Mouse (Mus musculus) urinary bladder, postnatal 14 days (tissue): Measurements from ENCODE around the gene Emg1.
"Not testable (repeated sequence)": the region's sequence is repeated elsewhere in the genome, so short reads cannot be mapped to it uniquely, and the experiment has no call there.

Source experiments
- DNase-seq: peaks from one replicate; pipeline ENCODE4 v3.0.0; 2021; ENCODE audit warnings: low spot score

Gene Emg1

GRCm38 (mm10) chr6:124682291-124682690 is 29.7 kb downstream of the Emg1 start:
- not testable (repeated sequence) for DNase-seq

GRCm38 (mm10) chr6:124679486-124679885 is 32.5 kb downstream of the Emg1 start:
- DNase-seq = no peak

- no peak for DNase-seq
Observed at GRCm38 (mm10) chr6:124678769-124679168, 33.2 kb downstream of the Emg1 start.

GRCm38 (mm10) chr6:124676171-124676570 is 35.8 kb downstream of the Emg1 start:
- DNase-seq = no peak

- DNase-seq = no peak
Observed at GRCm38 (mm10) chr6:124674591-124674990, 37.4 kb downstream of the Emg1 start.

GRCm38 (mm10) chr6:124673619-124674018 is 38.4 kb downstream of the Emg1 start:
- DNase-seq = no peak

GRCm38 (mm10) chr6:124672100-124672499 is 39.9 kb downstream of the Emg1 start:
- DNase-seq = no peak

GRCm38 (mm10) chr6:124670281-124670900 is 41.6 kb downstream of the Emg1 start:
- DNase-seq = no peak

- DNase-seq = no peak
Observed at GRCm38 (mm10) chr6:124669234-124669859, 42.6 kb downstream of the Emg1 start.

- DNase-seq = no peak
Observed at GRCm38 (mm10) chr6:124665011-124665410, 47.0 kb downstream of the Emg1 start.

GRCm38 (mm10) chr6:124664256-124664655 is 47.7 kb downstream of the Emg1 start:
- DNase-seq = no peak

- no peak for DNase-seq
Observed at GRCm38 (mm10) chr6:124663424-124663795, 48.6 kb downstream of the Emg1 start.

GRCm38 (mm10) chr6:124662477-124663423 is 49.2 kb downstream of the Emg1 start, which contains the start of gene Lpcat3:
Gene Lpcat3, plus strand, starts transcription at chr6:124663027.
- peak; percentile 100 for DNase-seq

- DNase-seq = no peak
Observed at GRCm38 (mm10) chr6:124661995-124662394, 50.0 kb downstream of the Emg1 start.

GRCm38 (mm10) chr6:124661156-124661806 is 50.7 kb downstream of the Emg1 start:
- DNase-seq = no peak

GRCm38 (mm10) chr6:124658067-124658466 is 53.9 kb downstream of the Emg1 start:
- DNase-seq = no peak

- no peak for DNase-seq
Observed at GRCm38 (mm10) chr6:124655893-124656292, 56.1 kb downstream of the Emg1 start.
